Mouse (Mus musculus) adrenal gland, adult 2 months (tissue): Measurements from ENCODE around the gene Pcnx2. TPM values are rescaled to one million over a fixed set of nuclear protein-coding genes. Genes with fewer than 3 reads are reported as not detected.

Experiments
- DNase-seq: peaks from one replicate; pipeline ENCODE4 v3.0.0; 2021
- long read RNA-seq: library from polyadenylated mRNA; stranded (forward); transcript quantifications from one replicate; pipeline ENCODE4 v2.0.0, GENCODE M21; 2021
- polyA plus RNA-seq: library from polyadenylated mRNA; depleted of rRNA; stranded (reverse); fragments of >200 nt; gene quantifications from 2 replicates; pipeline ENCODE4 v1.2.3, GENCODE M21; 2012; rRNA removed
- total RNA-seq, 2 experiments: library from RNA; stranded (reverse); gene quantifications; 2 replicates each; pipeline ENCODE4 v1.2.3; 2021

Gene Pcnx2
- under 1 TPM; 0.55 to 0.69 TPM for total RNA-seq
- polyA plus RNA-seq = 0.42 and 0.50 TPM in 2 replicates
- long read RNA-seq = 0 reads

DNA sequence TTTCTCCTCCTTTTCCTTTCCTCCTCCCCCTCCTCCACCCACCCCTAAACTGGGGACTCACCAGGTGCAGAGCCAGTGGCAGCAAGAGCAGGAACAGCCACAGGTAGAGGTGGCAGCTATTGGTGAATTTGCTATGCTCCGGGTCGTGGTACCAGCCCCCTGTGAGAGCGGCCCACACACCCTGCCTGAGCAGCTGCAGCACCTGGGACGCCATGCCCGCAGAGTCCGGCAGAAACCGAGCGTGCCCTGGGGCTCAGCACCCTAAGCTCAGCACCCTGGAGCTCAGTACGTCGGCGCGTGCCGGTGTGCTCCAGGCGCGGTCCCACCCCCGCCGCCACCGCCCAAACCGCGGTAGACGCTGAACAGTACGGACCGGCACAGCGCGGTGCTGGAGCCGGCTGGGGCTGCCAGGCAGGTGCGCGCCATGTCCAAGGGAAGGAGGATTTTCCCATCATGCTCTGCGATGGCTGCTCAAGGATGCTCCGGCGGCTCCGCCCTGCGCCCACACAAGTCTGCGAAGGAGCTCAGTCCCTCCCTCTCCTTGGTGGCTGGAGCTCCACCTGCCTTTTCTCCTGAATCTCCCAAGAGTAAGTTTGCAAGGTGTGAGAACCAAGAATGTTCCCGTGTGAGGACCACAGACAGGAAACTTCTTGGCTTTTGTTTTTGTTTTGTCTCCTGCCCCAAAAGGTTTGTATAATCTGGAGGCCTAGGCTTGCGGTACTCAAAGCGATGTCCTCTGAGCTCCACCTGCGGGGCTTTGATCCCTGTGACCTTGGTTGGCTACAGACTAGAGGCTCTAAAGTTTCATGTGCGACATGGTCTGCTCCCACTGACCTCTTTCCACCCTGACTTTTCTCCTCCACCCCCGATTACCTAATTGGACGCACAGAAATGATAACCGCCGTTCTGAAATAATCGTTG, at the start of gene Pcnx2:
Pcnx2 (minus strand) TSS at position 450 of the 921 bp plus-strand sequence.
- DNase-seq = no peak

DNA sequence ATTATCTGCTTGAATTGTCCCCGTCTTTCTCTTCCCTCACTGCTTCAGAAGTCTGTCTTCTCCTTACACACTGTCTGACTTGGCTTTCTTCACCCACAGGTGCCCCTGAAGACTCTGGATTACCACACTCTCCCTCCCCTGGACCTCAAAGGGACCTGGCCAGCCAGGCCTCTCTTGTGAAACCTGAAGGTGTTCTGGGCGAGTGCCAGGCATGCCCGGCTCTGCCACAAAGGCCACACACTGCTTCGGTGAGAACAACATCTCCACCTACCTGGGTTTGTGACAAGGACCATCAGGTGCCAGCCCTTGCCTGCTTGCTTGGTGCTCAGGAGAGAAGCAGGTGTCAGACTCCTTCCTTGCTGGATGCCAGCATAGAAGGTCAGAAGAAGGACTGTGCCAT, 46.4 kb upstream of the Pcnx2 start:
- no peak for DNase-seq

DNA sequence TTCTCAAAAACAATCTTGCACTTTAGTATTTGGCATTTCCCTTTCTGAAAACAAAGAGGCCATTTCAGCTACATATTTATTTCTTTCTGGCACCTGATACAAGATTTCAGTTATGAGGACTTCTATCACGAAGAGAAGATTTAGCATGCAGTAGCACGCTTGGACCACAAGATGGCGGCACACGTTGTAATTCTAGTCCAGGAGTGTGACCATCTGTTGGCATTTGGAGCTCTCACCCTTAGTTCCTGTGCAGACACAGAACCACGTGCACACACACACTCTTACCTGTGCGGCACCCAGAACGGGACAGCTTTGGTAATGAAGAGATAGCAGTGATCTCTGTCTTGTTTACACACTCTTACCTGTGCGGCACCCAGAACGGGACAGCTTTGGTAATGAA, 37.5 kb upstream of the Pcnx2 start:
- DNase-seq = peak; percentile 40

DNA sequence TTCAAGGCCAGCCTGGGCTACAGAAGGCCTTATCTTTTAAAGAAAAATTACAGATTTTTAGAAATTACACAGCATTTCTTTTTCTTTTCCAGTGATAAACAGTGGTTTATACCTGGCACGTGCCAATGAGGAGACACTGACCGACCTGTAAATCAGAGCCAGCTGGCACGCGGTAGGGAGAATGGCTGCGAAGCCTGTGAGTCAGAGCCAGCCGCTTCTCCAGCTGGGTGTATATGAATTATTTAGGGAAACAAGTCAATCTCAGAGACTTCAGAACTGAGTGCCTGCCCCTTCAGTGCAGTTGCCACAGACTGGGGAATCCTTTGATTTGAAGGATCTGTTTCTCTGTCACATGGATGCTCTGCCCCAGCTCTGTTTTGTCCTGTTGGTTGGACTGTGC, 33.7 kb upstream of the Pcnx2 start:
- DNase-seq = peak; percentile 24

DNA sequence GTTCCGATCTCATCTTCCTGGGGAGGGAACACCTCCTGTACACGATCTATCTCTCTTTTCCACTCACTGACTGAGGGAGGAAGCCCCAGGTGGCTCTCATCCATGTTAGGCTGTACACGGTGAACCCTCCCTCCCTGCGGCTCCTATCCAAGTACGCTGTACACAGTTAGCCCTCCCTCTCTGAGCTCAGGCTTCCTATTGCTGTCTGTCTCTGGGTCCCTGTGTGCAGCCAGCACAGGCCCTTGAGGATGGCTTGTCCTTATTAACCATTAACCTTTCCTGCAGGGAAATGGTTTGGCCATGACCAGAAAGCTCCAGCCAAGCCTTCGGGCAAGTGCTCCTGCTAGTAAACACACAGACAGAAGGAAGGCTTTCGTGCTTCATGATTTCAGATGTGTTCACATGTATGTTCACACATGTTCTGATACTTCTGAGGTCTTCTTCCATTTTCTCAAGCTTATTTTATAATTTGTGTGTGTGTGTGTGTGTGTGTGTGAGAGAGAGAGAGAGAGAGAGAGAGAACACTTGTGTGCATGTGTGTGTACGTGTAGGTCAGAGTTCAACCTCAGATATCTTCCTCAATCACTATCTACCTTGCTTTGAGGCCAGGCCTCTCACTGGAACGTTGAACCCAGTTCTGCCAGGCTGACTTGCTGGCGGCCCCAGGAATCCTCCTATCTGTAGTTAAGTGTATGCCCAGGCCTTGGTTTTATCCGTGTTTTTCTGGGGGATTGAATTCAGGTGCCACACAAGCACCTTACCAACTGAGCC, 32.3 kb upstream of the Pcnx2 start:
- no peak for DNase-seq

DNA sequence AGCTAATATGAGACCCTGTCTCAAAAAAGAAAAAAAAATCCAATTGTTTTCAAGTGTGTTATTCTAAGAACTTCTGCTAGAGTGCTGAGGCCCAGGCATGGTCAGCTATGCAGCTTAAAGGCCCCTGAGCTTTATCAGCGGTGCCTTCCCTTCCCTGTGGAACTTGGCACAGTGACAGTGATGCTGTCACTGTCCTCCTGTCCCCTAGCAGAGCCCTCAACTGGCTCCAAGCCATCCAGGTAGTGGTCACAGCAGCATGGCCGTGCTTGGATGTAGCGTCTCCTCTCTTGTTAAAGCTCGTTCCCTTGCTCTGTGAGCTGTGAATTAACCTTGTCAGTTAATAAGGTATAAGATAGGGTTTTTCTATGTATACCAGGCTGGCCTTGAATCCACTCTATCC, 28.5 kb upstream of the Pcnx2 start:
- DNase-seq = no peak

DNA sequence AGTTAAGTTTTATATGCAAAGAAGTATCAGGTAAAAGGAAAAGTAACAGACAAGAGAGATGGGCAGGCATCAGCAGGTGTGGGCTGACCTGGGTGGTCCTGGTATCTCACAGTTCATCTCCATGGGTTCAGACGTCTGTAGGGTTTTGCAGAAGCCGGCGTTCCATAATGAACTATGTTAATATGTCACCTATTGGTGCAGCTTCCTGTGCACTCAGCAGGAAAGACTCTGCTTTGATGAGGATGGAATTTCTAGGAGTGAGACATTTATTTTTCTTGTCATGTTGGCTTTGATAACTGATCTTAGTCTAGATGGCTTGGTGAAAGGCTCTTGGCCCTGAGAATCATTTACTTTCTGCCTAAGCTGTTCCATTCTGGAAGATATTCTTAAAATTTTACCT, 24.2 kb upstream of the Pcnx2 start:
- DNase-seq = no peak

DNA sequence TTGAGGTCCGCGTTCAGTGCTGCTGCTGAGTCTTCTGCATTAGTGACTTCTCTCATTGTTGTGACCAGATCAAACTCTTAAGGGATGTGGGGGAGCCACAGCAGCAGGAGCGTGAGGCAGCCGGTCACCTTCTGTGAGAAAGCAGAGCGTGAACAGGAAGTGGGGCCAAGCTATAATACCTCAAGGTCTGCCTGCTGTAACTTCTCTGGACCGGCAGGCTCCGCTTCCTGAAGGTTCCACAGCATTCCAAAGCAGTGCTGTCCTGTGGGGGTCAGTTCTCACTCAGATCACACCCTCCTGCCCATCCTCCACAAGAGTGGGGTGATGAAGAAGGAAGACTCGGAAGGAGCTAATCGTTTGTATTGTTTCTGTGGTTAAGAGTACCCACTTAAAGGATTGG, 22.6 kb upstream of the Pcnx2 start:
- no peak for DNase-seq

DNA sequence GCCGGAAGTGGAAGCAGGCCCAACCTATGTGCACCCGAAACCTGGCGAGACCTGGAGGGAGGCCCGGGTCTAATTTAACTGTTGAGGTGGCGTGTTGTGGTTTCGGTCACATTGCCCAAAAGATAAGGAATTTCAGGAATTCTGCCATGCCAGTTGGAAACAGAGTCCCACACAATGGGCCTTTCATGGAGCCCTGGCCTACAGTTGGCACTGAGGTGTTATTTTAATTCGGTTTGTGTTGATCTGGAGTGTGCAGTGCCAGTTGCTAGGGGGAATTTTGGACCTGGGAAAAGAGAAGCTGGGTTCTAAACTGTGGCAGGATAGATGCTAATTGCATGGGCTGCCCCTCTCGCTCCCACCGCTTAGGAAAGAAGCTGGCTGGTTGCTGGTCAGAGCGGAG, 22.2 kb upstream of the Pcnx2 start:
- DNase-seq = no peak

DNA sequence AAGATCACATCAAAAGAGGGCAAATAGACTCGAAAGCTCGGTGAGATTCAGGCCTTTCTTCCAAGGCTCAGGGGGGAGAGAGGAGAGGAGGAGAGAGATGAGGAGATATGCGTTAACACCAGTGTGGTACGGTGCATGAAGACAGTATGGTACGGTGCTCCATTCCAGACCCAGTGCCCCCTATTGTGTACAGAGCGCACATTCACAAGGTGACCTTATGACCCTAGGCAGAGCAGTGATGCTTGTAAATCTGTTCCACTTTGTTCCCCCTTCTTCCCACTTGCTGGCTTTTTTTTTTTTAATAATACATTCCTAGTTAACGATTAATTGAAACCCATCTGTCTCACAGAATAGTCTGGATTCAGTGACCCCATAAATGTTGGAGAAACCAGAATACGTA, 21.4 kb upstream of the Pcnx2 start:
- DNase-seq = no peak

DNA sequence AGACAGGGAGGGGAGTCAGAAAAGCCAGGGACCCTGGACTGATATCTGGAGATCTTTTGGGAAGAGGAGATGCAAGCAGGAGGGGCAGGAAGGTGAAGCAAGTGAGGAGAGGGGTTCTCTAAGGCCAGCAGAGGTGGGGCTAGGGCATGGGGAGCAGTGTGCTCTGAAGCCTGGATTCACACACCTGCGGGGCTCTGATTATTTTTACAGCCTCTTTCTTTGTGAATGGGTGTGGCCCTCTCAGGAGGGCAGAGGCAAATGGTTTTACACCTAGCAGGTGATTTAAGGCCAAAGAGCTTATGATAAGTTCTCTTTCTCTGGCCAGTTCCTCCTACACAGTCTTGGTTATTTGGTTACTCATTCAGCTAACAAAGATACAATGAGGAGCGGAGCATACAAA, 20.6 kb upstream of the Pcnx2 start:
- no peak for DNase-seq

DNA sequence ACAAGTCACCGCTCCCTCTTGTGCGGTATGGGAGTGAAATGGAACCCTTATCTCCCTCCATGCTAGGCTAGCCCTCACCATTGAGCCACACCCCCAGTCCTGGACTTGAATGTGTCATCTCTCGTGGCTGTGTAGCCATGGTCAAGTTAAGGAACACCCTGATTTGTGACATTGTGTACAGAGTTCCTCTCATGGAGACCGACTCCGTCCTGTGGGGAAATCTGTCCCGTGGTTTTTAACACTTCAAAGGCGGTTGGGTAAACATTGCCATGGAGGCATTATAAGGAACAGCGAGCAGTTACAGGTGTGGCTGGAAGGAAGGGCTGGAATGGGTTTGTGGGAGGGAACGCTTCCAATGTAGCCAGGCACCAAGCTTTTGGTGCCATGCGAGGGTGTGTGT, 18.9 kb upstream of the Pcnx2 start:
- no peak for DNase-seq

DNA sequence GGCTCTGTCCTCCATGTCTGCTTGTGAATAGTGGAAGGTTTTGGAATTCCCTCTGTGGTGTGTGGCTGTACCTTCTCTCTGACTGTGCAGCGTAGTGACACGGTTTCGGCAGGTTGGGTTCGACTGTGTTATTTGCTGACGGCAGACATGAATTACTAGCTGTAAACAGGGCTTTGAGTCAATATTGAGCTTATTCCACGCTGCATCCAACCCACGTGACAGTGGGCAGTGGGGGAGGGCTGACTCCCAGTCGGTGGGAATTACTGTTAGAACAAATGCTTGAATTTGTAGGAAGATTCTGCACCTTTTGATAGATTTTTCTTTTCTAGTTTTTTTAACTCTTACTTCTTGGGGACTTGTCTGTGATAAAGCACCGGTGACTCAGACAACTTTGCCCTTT, 16.3 kb upstream of the Pcnx2 start:
- peak; percentile 44 for DNase-seq

DNA sequence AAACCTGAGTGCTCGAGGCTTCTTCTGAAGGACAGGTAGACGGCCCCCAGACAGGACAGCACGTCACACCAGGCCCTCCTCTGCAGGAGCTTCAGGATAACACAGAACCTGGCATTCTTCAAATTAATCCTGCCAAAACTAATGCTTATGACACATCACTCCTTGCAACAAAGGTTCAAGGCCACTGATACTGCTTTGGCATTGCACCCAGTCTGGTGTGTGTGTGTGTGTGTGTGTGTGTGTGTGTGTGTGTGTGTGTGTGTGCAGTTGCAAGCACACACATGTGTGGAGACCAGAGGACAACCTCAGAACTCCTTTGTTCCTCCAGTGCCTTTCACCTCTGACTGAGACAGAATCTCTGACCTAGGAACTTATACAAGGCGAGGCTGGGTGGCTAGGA, 15.1 kb upstream of the Pcnx2 start:
- peak; percentile 69 for DNase-seq

DNA sequence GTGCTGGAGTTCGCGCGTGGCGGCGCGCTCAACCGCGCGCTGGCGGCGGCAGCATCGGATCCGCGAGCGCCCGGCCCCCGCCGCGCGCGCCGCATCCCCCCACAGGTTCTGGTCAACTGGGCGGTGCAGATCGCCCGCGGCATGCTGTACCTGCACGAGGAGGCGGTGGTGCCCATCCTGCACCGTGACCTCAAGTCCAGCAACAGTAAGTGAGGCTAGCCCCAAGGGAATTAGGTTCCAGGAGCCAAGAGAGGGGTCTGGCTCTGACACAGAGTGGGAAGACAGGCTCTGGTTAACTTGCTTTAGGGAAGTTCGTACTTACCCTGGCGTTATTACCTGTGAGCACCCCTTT, 13.1 kb upstream of the Pcnx2 start:
- no peak for DNase-seq

DNA sequence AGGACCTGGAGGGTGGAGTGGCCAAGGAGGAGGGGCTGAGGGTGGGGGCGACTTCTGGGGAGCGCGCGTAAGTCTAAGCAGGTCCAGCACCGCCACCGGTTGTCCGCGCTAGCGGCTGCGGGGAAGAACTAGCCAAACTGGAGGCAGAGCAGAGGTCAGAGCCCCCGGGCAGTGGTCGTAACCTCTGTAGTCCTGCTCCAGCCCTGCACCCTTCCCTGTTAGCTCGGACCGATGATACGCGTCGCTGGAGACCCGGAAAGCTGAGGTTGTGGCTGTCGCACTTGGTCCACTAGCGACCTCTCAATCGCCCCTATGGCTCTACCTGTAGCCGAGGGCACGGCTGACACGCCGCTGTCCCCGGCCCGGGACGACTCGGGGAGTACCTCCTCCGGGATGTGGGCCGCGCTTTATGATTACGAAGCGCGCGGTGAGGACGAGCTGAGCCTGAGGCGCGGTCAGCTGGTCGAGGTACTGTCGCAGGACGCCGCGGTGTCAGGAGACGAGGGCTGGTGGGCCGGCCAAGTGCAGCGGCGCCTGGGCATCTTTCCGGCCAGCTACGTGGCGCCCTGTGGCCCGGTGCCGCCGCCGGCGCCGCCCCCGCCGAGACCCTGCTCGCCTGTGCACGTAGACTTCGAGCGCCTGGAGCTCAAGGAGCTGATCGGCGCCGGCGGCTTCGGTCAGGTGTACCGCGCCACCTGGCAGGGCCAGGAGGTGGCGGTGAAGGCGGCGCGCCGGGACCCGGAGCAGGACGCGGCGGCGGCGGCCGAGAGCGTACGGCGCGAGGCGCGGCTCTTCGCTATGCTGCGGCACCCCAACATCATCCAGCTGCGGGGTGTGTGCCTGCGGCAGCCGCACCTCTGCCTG, 12.5 kb upstream of the Pcnx2 start, which contains the start of gene Map3k21:
Map3k21 (plus strand) TSS at position 86 of the 864 bp plus-strand sequence.
- DNase-seq = peak; percentile 63

DNA sequence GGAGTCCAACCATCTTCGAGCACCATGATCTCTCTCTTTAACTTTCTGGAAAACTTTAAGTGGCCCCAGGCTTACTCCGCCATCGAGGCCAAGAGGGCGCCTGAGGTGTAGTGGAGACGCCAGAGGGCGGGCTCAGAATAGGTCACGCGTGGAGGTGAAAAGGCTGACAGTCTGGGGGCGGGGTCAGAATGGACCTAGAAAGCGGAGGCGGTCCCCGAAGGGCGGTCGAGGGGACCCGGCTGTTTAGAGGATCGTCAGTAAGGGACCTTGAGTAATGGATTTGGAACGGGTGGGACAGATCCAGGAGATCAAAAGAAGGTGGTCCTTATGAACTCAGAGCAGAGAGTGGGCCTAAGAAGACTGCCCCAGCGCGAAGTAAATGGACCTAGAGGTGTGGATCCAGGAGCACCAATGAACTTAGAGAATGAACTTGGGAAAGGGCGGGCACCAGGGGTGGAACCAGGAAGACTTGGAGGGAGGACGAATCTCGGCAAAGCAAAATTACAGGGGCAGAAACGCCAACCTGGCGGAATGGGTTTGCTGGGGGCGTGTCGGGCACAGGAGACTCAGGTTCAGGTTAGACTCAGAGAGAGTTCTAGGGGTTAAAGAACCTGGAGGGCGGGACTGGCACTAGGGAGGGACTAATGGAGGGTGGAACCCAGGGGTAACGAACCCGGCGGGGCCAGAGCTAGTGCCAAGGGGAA, 11.7 kb upstream of the Pcnx2 start:
- peak; percentile 85 for DNase-seq

DNA sequence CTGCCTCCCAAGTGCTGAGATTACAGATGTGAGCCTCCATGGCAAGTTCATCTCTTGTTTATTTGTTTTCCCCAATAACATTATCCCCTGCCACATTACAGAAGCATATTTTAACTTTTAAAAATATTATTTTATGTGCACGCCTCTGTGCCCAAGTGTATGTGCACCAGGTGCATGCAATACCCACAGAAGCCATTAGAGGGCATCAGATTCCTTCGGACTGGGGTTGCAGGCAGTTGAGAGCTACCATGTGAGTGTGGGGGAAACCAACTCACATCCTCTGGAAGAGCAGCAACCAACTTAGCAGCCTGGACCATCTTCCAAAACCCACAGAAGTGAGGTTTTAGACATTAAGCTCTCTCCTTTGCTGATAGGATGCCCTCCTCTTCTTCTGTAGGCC, 9.2 kb upstream of the Pcnx2 start:
- DNase-seq = no peak

DNA sequence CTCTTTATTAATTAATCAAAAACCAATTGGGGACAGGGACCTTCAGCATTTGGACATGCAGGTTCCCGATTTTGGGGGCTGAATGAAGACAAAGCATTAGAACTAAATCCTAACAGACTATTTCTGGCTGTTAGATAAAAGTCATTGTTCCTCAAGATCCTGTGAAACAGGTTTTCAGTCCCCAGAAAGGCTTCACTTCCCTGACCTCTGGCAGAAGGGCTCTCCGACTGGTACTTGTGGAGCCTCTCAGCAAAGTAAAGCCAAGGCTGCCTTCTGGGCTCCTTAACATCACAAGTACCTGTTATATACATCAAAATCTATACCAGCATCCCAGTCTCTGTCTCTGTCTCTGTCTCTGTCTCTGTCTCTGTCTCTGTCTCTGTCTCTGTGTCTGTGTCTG, 7.2 kb upstream of the Pcnx2 start:
- DNase-seq = no peak

DNA sequence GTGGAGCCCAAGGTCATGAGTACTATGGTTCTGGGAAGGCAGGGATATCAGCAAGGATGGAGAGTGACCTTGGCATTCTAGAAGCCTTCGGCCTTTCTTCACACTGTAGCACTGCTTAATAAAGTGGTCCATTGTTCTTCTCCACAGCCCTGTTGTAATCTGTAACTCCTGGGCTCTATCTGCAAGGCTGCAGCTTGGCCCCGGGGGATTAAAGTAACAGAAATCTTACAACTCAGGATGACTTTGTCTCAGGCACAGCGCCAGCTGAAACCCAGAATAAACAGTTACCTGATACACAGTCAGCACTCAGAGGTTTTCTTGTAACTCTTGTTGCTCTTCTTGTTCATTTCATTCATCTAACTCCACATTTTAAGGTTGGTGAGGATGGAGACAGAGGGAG, 4.4 kb upstream of the Pcnx2 start:
- peak; percentile 30 for DNase-seq

DNA sequence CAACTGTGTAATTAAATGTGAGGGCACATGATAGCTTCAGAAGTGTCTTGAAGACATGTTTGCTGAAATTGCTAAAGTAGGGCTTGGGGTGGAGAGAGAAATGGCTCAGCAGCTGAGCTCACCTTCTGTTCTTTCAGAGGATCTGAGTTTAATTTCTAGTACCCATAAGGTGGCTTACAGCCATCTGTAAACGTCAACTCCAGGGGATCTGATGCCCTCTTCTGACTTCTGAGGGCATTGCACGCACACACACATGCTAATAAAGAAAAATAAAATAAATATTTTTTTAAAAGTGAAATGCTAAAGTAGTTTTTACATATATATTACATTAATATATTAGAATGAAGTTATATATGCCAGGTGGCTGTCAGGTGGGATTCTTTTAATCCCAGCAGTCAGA, 3.0 kb upstream of the Pcnx2 start:
- no peak for DNase-seq

DNA sequence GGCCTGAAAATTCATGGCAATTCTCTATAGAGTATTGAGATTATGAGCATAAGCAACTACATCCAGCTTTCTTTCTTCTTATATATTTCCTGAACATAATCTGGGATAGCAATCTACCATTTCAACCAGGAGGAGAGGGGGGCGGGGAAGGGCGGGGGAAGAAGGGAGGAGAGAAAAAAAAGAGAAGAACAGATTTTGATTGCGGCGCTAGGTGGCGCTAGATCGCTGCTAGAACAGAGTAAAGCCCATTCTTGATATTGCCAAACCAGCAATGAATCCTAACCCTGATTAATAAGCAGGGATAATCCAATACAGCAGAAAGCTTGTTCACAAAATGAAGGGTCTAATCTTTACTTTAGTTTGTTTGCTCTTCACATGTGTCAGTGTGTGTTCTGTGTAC, 782 bp upstream of the Pcnx2 start:
- peak; percentile 47 for DNase-seq
